Mouse (Mus musculus): ENCODE results near the gene Ets1.

- TF ChIP-seq EP300 (optimal IDR thresholded peaks at IDR 0.05), result no peak
- no peak for TF ChIP-seq CTCF (IDR thresholded peaks at IDR 0.05; ENCODE audit: low read depth)
These were observed 100.0 kb downstream of the Ets1 start for GRCm38 (mm10) chr9:32736051-32736450.

Data from stomach, postnatal 0 days (tissue).